Mouse (Mus musculus) lung, postnatal 0 days (tissue): ENCODE measurements at regions not wholly inside any gene's neighbourhood (a gene's known extent, or its start where the extent isn't known, plus 50 kb on each side); places are given as distances from the start of the nearest gene placed in this dataset.

Source experiments
- ATAC-seq: fragments of 200-750 bp; cut with Nextera tagmentation; 2 replicates; pipeline ENCODE4 v1.8.0; 2017; ENCODE audit warnings: moderate library complexity
- DNase-seq: peaks from one replicate; pipeline ENCODE4 v3.0.0-alpha.2; 2016; ENCODE audit warnings: low spot score
- H3K27ac ChIP-seq: fragments of 300-500 bp; sonication (generic); 2 replicates; pipeline ENCODE4 v1.5.1; 2014; ENCODE audit warnings: antibody characterized with exemption, mild to moderate bottlenecking, low read length, mixed read lengths
- H3K27me3 ChIP-seq: fragments of 300-500 bp; sonication (generic); replicated peaks from 2 replicates; pipeline ENCODE4 v1.6.1; 2014; ENCODE audit warnings: low read length, mixed read lengths; ENCODE audit not compliant: insufficient read depth
- H3K36me3 ChIP-seq: fragments of 300-500 bp; sonication (generic); 2 replicates; pipeline ENCODE4 v1.6.1; 2014; ENCODE audit warnings: low read length, mixed read lengths; ENCODE audit not compliant: insufficient read depth
- H3K4me1 ChIP-seq: fragments of 300-500 bp; sonication (generic); 2 replicates; pipeline ENCODE4 v1.6.1; 2014; ENCODE audit warnings: antibody characterized with exemption, low read depth, low read length, mixed read lengths; ENCODE audit not compliant: insufficient read depth
- H3K4me2 ChIP-seq: fragments of 300-500 bp; sonication (generic); replicated peaks from 2 replicates; pipeline ENCODE4 v1.6.1; 2014; ENCODE audit warnings: low read depth, mild to moderate bottlenecking, low read length, moderate library complexity, mixed read lengths
- H3K4me3 ChIP-seq: fragments of 300-500 bp; sonication (generic); 2 replicates; pipeline ENCODE4 v1.5.1; 2014; ENCODE audit warnings: low read depth, low read length
- H3K9ac ChIP-seq: fragments of 300-500 bp; sonication (generic); replicated peaks from 2 replicates; pipeline ENCODE4 v1.6.1; 2014; ENCODE audit warnings: low read depth, mild to moderate bottlenecking
- H3K9me3 ChIP-seq: fragments of 300-500 bp; sonication (generic); 2 replicates; pipeline ENCODE4 v1.6.1; 2016; ENCODE audit warnings: low read length, mixed read lengths
- CTCF ChIP-seq: IDR thresholded peaks from 2 replicates; pipeline ENCODE4 v1.5.1; 2016; ENCODE audit warnings: antibody characterized with exemption, mild to moderate bottlenecking
- EP300 ChIP-seq: IDR thresholded peaks from 2 replicates; pipeline ENCODE4 v1.6.1; 2016; ENCODE audit warnings: antibody characterized with exemption, mild to moderate bottlenecking, control low read depth
- WGBS: fragments of 180-500 bp; shearing (Covaris S2); extraction: QIAGEN DNeasy Blood & Tissue Kit; methylation state at CpG from one replicate; pipeline ENCODE4 v1.1.7; 2014; 5-methylcytosine and 5-hydroxymethylcytosine counted together

GRCm38 (mm10) chr19:36238536-36238935, 109.6 kb upstream of the Pcgf5 start:
- TF ChIP-seq CTCF: no peak
- TF ChIP-seq EP300: no peak
- no peaks in the 10 kb centered on the region; the same call in 1 of the 2 replicates for H3K4me1 ChIP-seq
- WGBS: 68% methylated on average over 3 of the region's 3 CpGs
- no peak for DNase-seq
- H3K27ac ChIP-seq: no peak overlapping the region
- no peaks in the 10 kb centered on the region for H3K36me3 ChIP-seq
- H3K27me3 ChIP-seq: no peaks in the 10 kb centered on the region
- ATAC-seq: no peak
- H3K4me2 ChIP-seq: no peak overlapping the region
- no peaks in the 10 kb centered on the region for H3K9me3 ChIP-seq
- no peak overlapping the region for H3K9ac ChIP-seq
- H3K4me3 ChIP-seq: no peak overlapping the region

- TF ChIP-seq EP300 (no peak), CTCF (no peak)
- ATAC-seq (no peak), DNase-seq (no peak)
- Histone ChIP-seq H3K4me3 (no peak overlapping the region), H3K4me1 (no peaks in the 10 kb centered on the region), H3K36me3 (no peaks in the 10 kb centered on the region), H3K4me2 (no peak overlapping the region), H3K27me3 (no peaks in the 10 kb centered on the region), H3K9ac (no peak overlapping the region), H3K27ac (no peak overlapping the region), H3K9me3 (no peaks in the 10 kb centered on the region)
- 56% methylated on average over 3 of the region's 3 CpGs for WGBS
Measured at GRCm38 (mm10) chr19:36242396-36242795, 105.7 kb upstream of the Pcgf5 start.

GRCm38 (mm10) chr19:36242946-36243345, 105.2 kb upstream of the Pcgf5 start:
- H3K27ac ChIP-seq: no peak overlapping the region
- H3K9ac ChIP-seq: no peak overlapping the region
- ATAC-seq: no peak
- DNase-seq: no peak
- H3K9me3 ChIP-seq: no peaks in the 10 kb centered on the region
- H3K4me1 ChIP-seq: no peaks in the 10 kb centered on the region
- no peaks in the 10 kb centered on the region for H3K27me3 ChIP-seq
- TF ChIP-seq CTCF (no peak), EP300 (no peak)
- no peak overlapping the region for H3K4me3 ChIP-seq
- 57% methylated on average over 5 of the region's 5 CpGs for WGBS
- no peaks in the 10 kb centered on the region for H3K36me3 ChIP-seq
- H3K4me2 ChIP-seq: no peak overlapping the region

GRCm38 (mm10) chr19:36252522-36252921, 95.6 kb upstream of the Pcgf5 start:
- H3K4me2 ChIP-seq: no peak overlapping the region
- no peaks in the 10 kb centered on the region for H3K27me3 ChIP-seq
- no peaks in the 10 kb centered on the region for H3K36me3 ChIP-seq
- no peak overlapping the region for H3K9ac ChIP-seq
- WGBS: 74% methylated on average over 3 of the region's 3 CpGs
- DNase-seq (no peak), ATAC-seq (no peak)
- H3K4me1 ChIP-seq: no peaks in the 10 kb centered on the region
- TF ChIP-seq CTCF (no peak), EP300 (no peak)
- H3K27ac ChIP-seq: no peak overlapping the region
- no peaks in the 10 kb centered on the region for H3K9me3 ChIP-seq
- no peak overlapping the region for H3K4me3 ChIP-seq

- Histone ChIP-seq H3K36me3 (no peaks in the 10 kb centered on the region), H3K9me3 (no peaks in the 10 kb centered on the region), H3K27ac (no peak overlapping the region), H3K9ac (no peak overlapping the region), H3K4me2 (no peak overlapping the region), H3K4me3 (no peak overlapping the region), H3K27me3 (no peaks in the 10 kb centered on the region), H3K4me1 (no peaks in the 10 kb centered on the region)
- DNase-seq: no peak
- no peak for ATAC-seq
- WGBS: 57% methylated on average over 10 of the region's 10 CpGs
- TF ChIP-seq EP300 (no peak), CTCF (no peak)
Measured at GRCm38 (mm10) chr19:36257748-36258538, 90.2 kb upstream of the Pcgf5 start.

GRCm38 (mm10) chr19:36261819-36262218, 86.3 kb upstream of the Pcgf5 start:
- no peaks in the 10 kb centered on the region for H3K36me3 ChIP-seq
- WGBS: 79% methylated on average over 5 of the region's 5 CpGs
- H3K4me2 ChIP-seq: no peak overlapping the region
- no peaks in the 10 kb centered on the region for H3K4me1 ChIP-seq
- H3K4me3 ChIP-seq: no peak overlapping the region
- no peak overlapping the region for H3K9ac ChIP-seq
- ATAC-seq (no peak), DNase-seq (no peak)
- no peaks in the 10 kb centered on the region for H3K9me3 ChIP-seq
- no peaks in the 10 kb centered on the region for H3K27me3 ChIP-seq
- H3K27ac ChIP-seq: no peak overlapping the region
- TF ChIP-seq EP300 (no peak), CTCF (no peak)
